Mouse (Mus musculus): ENCODE data around the gene Atp1b4. TPM values are rescaled to one million over a fixed set of nuclear protein-coding genes. Genes with fewer than 3 reads are reported as not detected.
"Not testable (repeated sequence)": the region's sequence is repeated elsewhere in the genome, so short reads cannot be mapped to it uniquely, and the experiment has no call there.

The Atp1b4 gene
- total and polyA plus RNA-seq, 2 experiments = not detected

DNA sequence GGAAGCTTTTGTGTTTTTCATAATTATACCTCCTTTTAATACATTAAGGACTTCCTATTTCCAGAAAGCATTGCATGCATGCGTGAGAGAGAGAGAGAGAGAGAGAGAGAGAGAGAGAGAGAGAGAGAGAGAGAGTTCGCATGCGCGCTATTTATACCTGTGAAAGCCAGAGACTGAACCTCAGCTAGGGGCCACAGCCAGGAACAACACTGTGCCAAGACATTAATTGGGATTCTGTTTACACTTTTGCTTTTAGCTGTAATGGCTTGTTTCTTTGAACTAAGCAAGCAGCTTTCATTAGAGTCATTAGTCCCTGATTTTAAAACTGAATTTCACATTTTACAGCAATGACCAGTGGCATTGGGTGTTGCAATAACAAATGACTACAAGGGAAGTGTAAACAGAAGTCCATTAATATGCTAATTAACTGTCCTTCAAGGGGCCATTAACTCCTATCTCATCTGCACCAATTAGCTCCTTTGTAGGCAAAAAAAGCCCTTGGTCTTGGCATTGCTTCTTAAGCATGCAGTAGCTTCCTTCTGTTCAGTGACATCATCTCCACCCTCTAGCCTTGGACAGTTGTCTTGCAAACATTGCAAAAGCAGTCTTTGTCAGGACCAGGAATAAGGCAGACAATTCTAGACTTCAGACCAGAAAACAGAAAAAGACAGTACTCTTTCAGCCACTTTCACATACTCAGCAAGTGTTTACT lies 14.9 kb downstream of the Atp1b4 start:
- Histone ChIP-seq H3K27ac (replicated peaks; ENCODE audit: insufficient read depth, low read depth, low read length) (no peak overlapping the region), H3K27me3 (ENCODE audit: control insufficient read depth, insufficient read depth, low read length) (no peaks in the 10 kb centered on the region), H3K4me1 (ENCODE audit: control insufficient read depth, insufficient read depth, low read length) (peaks cover 6% of the 10 kb centered on the region; the same call in 1 of the 2 replicates), H3K9ac (ENCODE audit: low read depth, low read length) (no peak overlapping the region), H3K4me3 (ENCODE audit: insufficient read depth, low read depth, low read length) (no peak overlapping the region), H3K79me2 (ENCODE audit: control insufficient read depth, insufficient read depth, low read length) (no peaks in the 10 kb centered on the region), H3K36me3 (ENCODE audit: control insufficient read depth, insufficient read depth, low read length) (no peaks in the 10 kb centered on the region)
- TF ChIP-seq POLR2A (IDR thresholded peaks at IDR 0.05; ENCODE audit: extremely low read depth, insufficient read depth, low read length) = no peak
- TF ChIP-seq CTCF (IDR thresholded peaks at IDR 0.05; ENCODE audit: low read depth, low read length) = no peak
- 84% methylated on average over 4 of the region's 4 CpGs for WGBS
- peak; percentile 9 for DNase-seq (ENCODE audit: extremely low read depth, low read depth, low spot score)

DNA sequence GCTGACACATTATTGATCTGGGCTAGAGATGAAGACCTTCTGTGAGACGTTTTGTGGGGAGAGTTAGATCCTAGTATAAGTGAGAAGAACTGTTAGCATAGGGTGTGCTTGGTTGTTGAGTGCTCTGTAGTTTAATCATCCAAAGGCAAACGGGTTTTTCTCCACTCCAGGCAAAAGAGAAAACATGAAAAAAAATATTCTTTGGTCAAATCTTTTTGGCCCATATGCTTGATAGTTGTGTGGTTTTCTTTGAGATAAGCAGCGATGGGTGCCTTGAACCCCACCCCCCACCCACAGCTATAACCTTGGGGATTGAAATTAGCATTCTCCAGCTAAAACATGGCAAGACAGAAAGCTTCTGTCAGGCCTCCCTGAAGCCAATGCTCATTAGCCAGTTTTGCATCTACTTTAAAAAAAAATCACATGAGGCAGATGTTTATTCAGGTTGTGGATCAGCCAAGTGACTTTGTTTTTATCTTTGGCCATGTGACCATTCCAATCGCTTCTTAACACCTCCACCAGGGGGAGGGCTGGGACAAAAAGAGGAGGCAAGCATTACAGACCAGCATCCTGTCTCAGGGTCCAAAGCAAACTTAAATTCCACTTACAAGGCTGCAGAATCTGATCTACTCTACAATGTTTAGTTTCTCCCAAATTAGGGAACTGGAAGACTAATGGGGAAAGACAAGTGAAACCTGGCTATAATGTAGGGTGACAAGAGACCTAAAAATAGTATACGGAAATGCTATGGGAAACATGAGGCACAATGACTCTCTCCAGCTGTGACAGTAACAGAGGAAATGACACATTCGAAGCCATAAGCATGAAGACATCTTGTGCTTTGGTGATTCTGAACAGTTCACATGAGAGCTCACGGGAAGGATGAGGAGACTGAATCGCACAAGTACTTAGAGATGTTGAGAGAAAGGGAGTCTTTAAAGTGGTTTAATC lies 18.6 kb downstream of the Atp1b4 start:
- no peaks in the 10 kb centered on the region for H3K36me3 ChIP-seq (ENCODE audit: control insufficient read depth, insufficient read depth, low read length)
- no peak overlapping the region for H3K4me3 ChIP-seq (ENCODE audit: insufficient read depth, low read depth, low read length)
- peak; percentile 72 for DNase-seq (ENCODE audit: extremely low read depth, low read depth, low spot score)
- H3K27ac ChIP-seq (replicated peaks; ENCODE audit: insufficient read depth, low read depth, low read length) = no peak overlapping the region
- no peak overlapping the region for H3K9ac ChIP-seq (ENCODE audit: low read depth, low read length)
- TF ChIP-seq CTCF (IDR thresholded peaks at IDR 0.05; ENCODE audit: low read depth, low read length) (peak; percentile 55), POLR2A (IDR thresholded peaks at IDR 0.05; ENCODE audit: extremely low read depth, insufficient read depth, low read length) (no peak)
- WGBS = 45% methylated on average over 8 of the region's 8 CpGs
- H3K27me3 ChIP-seq (ENCODE audit: control insufficient read depth, insufficient read depth, low read length) = no peaks in the 10 kb centered on the region
- no peaks in the 10 kb centered on the region for H3K79me2 ChIP-seq (ENCODE audit: control insufficient read depth, insufficient read depth, low read length)
- peaks cover 6% of the 10 kb centered on the region; the same call in 1 of the 2 replicates for H3K4me1 ChIP-seq (ENCODE audit: control insufficient read depth, insufficient read depth, low read length)

DNA sequence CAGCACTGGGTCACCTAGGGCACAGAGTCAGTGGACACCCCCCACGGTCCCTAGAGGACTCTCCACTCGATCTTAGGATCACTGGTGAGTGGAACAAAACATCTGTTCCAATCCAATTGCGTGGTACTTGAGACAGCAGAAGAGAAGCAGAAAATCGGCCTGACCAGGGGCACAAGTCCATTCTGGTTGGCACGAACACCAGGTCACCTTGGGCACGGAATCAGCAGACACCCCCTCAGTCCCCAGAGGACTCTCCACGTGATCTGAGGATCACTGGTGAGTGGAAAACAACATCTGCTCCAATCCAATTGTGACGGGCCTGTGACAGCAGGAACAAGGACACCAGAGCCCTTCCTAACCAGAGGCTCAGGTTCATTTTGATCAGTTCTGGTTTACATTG lies 46.0 kb downstream of the Atp1b4 start:
- Histone ChIP-seq H3K4me1 (ENCODE audit: control insufficient read depth, insufficient read depth, low read length) (no peaks in the 10 kb centered on the region), H3K4me3 (ENCODE audit: insufficient read depth, low read depth, low read length) (no peak overlapping the region), H3K9ac (ENCODE audit: low read depth, low read length) (no peak overlapping the region), H3K27ac (replicated peaks; ENCODE audit: insufficient read depth, low read depth, low read length) (no peak overlapping the region), H3K36me3 (ENCODE audit: control insufficient read depth, insufficient read depth, low read length) (no peaks in the 10 kb centered on the region), H3K27me3 (ENCODE audit: control insufficient read depth, insufficient read depth, low read length) (no peaks in the 10 kb centered on the region), H3K79me2 (ENCODE audit: control insufficient read depth, insufficient read depth, low read length) (no peaks in the 10 kb centered on the region)
- TF ChIP-seq POLR2A (IDR thresholded peaks at IDR 0.05; ENCODE audit: extremely low read depth, insufficient read depth, low read length) (no peak), CTCF (IDR thresholded peaks at IDR 0.05; ENCODE audit: low read depth, low read length) (no peak)
- DNase-seq (ENCODE audit: extremely low read depth, low read depth, low spot score) = peak; percentile 60
- 48% methylated on average over 8 of the region's 8 CpGs for WGBS

DNA sequence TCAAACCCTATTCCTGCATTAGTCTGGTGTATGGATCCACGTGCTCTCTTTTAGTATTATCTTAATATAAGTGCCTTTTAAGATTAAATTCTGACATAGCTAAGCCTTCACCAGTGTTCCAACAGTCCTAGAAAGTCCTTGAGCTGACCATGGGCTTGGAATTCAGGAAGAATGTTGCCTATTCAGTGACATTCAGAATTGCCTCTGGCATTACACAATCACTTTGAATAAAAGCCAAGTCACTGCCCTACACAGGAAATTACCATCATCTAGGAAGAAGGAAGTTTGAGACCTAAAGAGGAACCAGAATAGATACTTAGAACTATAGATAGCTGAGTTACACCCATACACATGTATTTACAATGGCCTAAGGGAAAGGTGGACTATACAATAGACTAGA lies 48.6 kb downstream of the Atp1b4 start:
- WGBS = 59% methylated on average over 1 of the region's 1 CpGs
- not testable (repeated sequence) for H3K4me3 ChIP-seq (ENCODE audit: insufficient read depth, low read depth, low read length); H3K27me3 ChIP-seq (ENCODE audit: control insufficient read depth, insufficient read depth, low read length); H3K27ac ChIP-seq (replicated peaks; ENCODE audit: insufficient read depth, low read depth, low read length); H3K9ac ChIP-seq (ENCODE audit: low read depth, low read length); H3K79me2 ChIP-seq (ENCODE audit: control insufficient read depth, insufficient read depth, low read length); H3K36me3 ChIP-seq (ENCODE audit: control insufficient read depth, insufficient read depth, low read length); H3K4me1 ChIP-seq (ENCODE audit: control insufficient read depth, insufficient read depth, low read length)
- peak; percentile 12 for DNase-seq (ENCODE audit: extremely low read depth, low read depth, low spot score)

DNA sequence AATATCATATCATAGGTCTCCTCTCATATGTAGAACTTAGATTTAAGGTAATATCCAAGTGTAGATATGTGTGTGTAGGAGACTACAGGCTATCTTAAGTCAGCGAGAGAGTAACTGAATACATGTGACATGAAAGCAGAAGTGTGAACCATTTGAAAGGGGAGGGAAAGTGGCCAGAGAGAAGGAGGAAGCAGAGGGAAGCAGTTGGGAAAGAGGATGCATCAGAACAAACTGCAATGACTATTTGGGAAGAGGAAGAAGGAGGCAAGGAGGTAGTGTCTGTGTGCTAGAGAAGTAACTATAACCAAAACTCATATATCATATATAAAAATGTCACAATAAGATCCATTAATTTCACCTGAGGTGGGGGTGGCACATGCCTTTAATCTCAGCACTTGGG lies 57.2 kb downstream of the Atp1b4 start:
- H3K79me2 ChIP-seq (ENCODE audit: control insufficient read depth, insufficient read depth, low read length); H3K9ac ChIP-seq (ENCODE audit: low read depth, low read length); H3K27me3 ChIP-seq (ENCODE audit: control insufficient read depth, insufficient read depth, low read length); H3K4me1 ChIP-seq (ENCODE audit: control insufficient read depth, insufficient read depth, low read length); DNase-seq (ENCODE audit: extremely low read depth, low read depth, low spot score); H3K36me3 ChIP-seq (ENCODE audit: control insufficient read depth, insufficient read depth, low read length); H3K27ac ChIP-seq (replicated peaks; ENCODE audit: insufficient read depth, low read depth, low read length); H3K4me3 ChIP-seq (ENCODE audit: insufficient read depth, low read depth, low read length): not testable (repeated sequence)
- WGBS = 86% methylated on average over 1 of the region's 1 CpGs

Other genes starting within 250 kb of the Atp1b4 start
- gene Rhox10, start 249.7 kb upstream of the Atp1b4 start, total RNA-seq (2014; rRNA removed) = not detected in 2 replicates
- not detected in 2 replicates for gene Rhox10, start 249.7 kb upstream of the Atp1b4 start, polyA plus RNA-seq (2012; rRNA removed)
- gene Rhox11, start 231.0 kb upstream of the Atp1b4 start, total RNA-seq (2014; rRNA removed) = not detected in 2 replicates
- gene Rhox11, start 231.0 kb upstream of the Atp1b4 start, polyA plus RNA-seq (2012; rRNA removed) = not detected in 2 replicates
- not detected in 2 replicates for gene Rhox12, start 205.3 kb upstream of the Atp1b4 start, total RNA-seq (2014; rRNA removed)
- gene Rhox12, start 205.3 kb upstream of the Atp1b4 start, polyA plus RNA-seq (2012; rRNA removed) = not detected in 2 replicates
- not detected in 2 replicates for gene Rhox13, start 195.0 kb upstream of the Atp1b4 start, total RNA-seq (2014; rRNA removed)
- not detected in 2 replicates for gene Rhox13, start 195.0 kb upstream of the Atp1b4 start, polyA plus RNA-seq (2012; rRNA removed)
- gene Zbtb33, start 126.4 kb upstream of the Atp1b4 start, total RNA-seq (2014; rRNA removed) = 15.8 and 17.6 TPM in 2 replicates
- gene Zbtb33, start 126.4 kb upstream of the Atp1b4 start, polyA plus RNA-seq (2012; rRNA removed) = 2.4 and 2.8 TPM in 2 replicates
- under 0.01 and 0.20 TPM in 2 replicates for gene Tmem255a, start 63.7 kb upstream of the Atp1b4 start, total RNA-seq (2014; rRNA removed)
- not detected in 2 replicates for gene Tmem255a, start 63.7 kb upstream of the Atp1b4 start, polyA plus RNA-seq (2012; rRNA removed)
- gene Lamp2, start 140.3 kb downstream of the Atp1b4 start, total RNA-seq (2014; rRNA removed) = 414 and 458 TPM in 2 replicates
- gene Lamp2, start 140.3 kb downstream of the Atp1b4 start, polyA plus RNA-seq (2012; rRNA removed) = 203 and 230 TPM in 2 replicates